In genomic region chr4:115731588-115732222, GRCm38 (mm10) we compare ENCODE assay signal across 7 mouse cellular contexts. TPM values are rescaled to one million over a fixed set of nuclear protein-coding genes. Genes with fewer than 3 reads are reported as not detected.
DNase-seq lines count a peak whose midpoint lies in the region; ATAC-seq lines count a peak whose summit lies in the region.

No protein-coding gene starts in this region.

- no peak overlapping the region for H3K4me3 ChIP-seq in intestine, embryonic 15.5 days (replicated peaks)
- H3K4me3 ChIP-seq in midbrain, embryonic 10.5 days = no peak overlapping the region

- ATAC-seq in common myeloid progenitor, adult 5-6 weeks (replicated peaks; ENCODE audit: low read depth, poor library complexity, severe bottlenecking) = peak; percentile 69
- ATAC-seq in intestine, embryonic 15.5 days = peak; percentile 78

- 0 out of 2 replicates have a peak, but pooled peaks cover 3% of the 10 kb centered on the region for H3K4me1 ChIP-seq in intestine, embryonic 15.5 days (replicated peaks)
- H3K4me1 ChIP-seq in midbrain, embryonic 10.5 days = no peaks in the 10 kb centered on the region

- no peaks in the 10 kb centered on the region for H3K9me3 ChIP-seq in intestine, embryonic 15.5 days
- H3K9me3 ChIP-seq in midbrain, embryonic 10.5 days (replicated peaks) = no peaks in the 10 kb centered on the region

- no peaks in the 10 kb centered on the region for H3K36me3 ChIP-seq in intestine, embryonic 15.5 days
- no peaks in the 10 kb centered on the region for H3K36me3 ChIP-seq in midbrain, embryonic 10.5 days

- intact Hi-C loops in left cerebral cortex, postnatal 14 days (cut with DNase I) = loop anchor here (2.0 to 5.0 kb wide), 2 partner anchors 166 to 249 kb away; no protein-coding TSS in a partner anchor

- no peaks in the 10 kb centered on the region for H3K27me3 ChIP-seq in intestine, embryonic 15.5 days (replicated peaks)
- H3K27me3 ChIP-seq in midbrain, embryonic 10.5 days (ENCODE audit: low read depth, poor library complexity, severe bottlenecking) = peaks cover 7% of the 10 kb centered on the region; the same call in 1 of the 2 replicates

- 0 out of 2 replicates have a peak overlapping the region, but pooled peaks have one; percentile 14 for H3K27ac ChIP-seq in intestine, embryonic 15.5 days
- H3K27ac ChIP-seq in midbrain, embryonic 10.5 days (replicated peaks) = no peak overlapping the region

- H3K9ac ChIP-seq in intestine, embryonic 15.5 days = no peak overlapping the region

- peak; percentile 74 to 92 for DNase-seq in adrenal gland, adult (ENCODE audit: inconsistent age in 2 of 2, low spot score in 1 of 2)
- peak; percentile 42 for DNase-seq in gastrocnemius, adult 8-10 months (ENCODE audit: low spot score in 2 of 2)
- DNase-seq in left cerebral cortex, postnatal 14 days (ENCODE audit: low spot score in 2 of 2) = peak; percentile 75 to 83
- DNase-seq in midbrain, embryonic 10.5 days (ENCODE audit: low spot score) = peak; percentile 78
- DNase-seq in right cerebral cortex, postnatal 4 days = peak; percentile 69

- 21% methylated on average over 7 of the region's 7 CpGs for WGBS in intestine, embryonic 15.5 days
- 23% methylated on average over 7 of the region's 7 CpGs for WGBS in midbrain, embryonic 10.5 days

- H3K4me2 ChIP-seq in intestine, embryonic 15.5 days (replicated peaks) = no peak overlapping the region

RNA-seq across cellular contexts. Expression of gene Efcab14, which starts 5.8 kb away (rescaled TPM):
- 32.8 and 48.6 TPM in 2 replicates for total RNA-seq in common myeloid progenitor, adult 5-6 weeks (2017)
- total RNA-seq in gastrocnemius, adult 8-10 months (2022) = 10 to 100 TPM; 45.1 to 55.3 (median 52.5) TPM
- 31.2 and 32.0 TPM in 2 replicates for polyA plus RNA-seq in intestine, embryonic 15.5 days (2015; fragmentation: Nextera tagmentation; extraction: Ambion mirVana)
- total RNA-seq in left cerebral cortex, postnatal 14 days (2021) = 10 to 100 TPM; 44.1 to 45.9 TPM
- 34.4 and 34.8 TPM in 2 replicates for polyA plus RNA-seq in midbrain, embryonic 10.5 days (2016; fragmentation: Nextera tagmentation; extraction: Ambion mirVana)

RNA-seq across cellular contexts. Expression of gene Tex38, which starts 49.1 kb away (rescaled TPM):
- total RNA-seq in common myeloid progenitor, adult 5-6 weeks (2017) = 0.87 TPM in 1 of 2 replicates, not detected in the other
- 1 to 10 TPM; 1.8 to 4.8 (median 3.5) TPM for total RNA-seq in gastrocnemius, adult 8-10 months (2022)
- polyA plus RNA-seq in intestine, embryonic 15.5 days (2015; fragmentation: Nextera tagmentation; extraction: Ambion mirVana) = 0.21 and 0.30 TPM in 2 replicates
- under 1 TPM; 0.46 to 0.59 TPM for total RNA-seq in left cerebral cortex, postnatal 14 days (2021)
- 0.17 and 0.25 TPM in 2 replicates for polyA plus RNA-seq in midbrain, embryonic 10.5 days (2016; fragmentation: Nextera tagmentation; extraction: Ambion mirVana)

RNA-seq across cellular contexts. Expression of gene Atpaf1, which starts 52.9 kb away (rescaled TPM):
- total RNA-seq in common myeloid progenitor, adult 5-6 weeks (2017) = 13.1 and 17.4 TPM in 2 replicates
- 10 to 100 TPM; 48.3 to 67.5 (median 55.6) TPM for total RNA-seq in gastrocnemius, adult 8-10 months (2022)
- 62.4 and 63.5 TPM in 2 replicates for polyA plus RNA-seq in intestine, embryonic 15.5 days (2015; fragmentation: Nextera tagmentation; extraction: Ambion mirVana)
- total RNA-seq in left cerebral cortex, postnatal 14 days (2021) = 10 to 100 TPM; 39.2 to 42.3 TPM
- polyA plus RNA-seq in midbrain, embryonic 10.5 days (2016; fragmentation: Nextera tagmentation; extraction: Ambion mirVana) = 50.0 and 53.8 TPM in 2 replicates
